Mouse (Mus musculus): ENCODE measurements around the gene Rfx6.

The Rfx6 gene

DNA sequence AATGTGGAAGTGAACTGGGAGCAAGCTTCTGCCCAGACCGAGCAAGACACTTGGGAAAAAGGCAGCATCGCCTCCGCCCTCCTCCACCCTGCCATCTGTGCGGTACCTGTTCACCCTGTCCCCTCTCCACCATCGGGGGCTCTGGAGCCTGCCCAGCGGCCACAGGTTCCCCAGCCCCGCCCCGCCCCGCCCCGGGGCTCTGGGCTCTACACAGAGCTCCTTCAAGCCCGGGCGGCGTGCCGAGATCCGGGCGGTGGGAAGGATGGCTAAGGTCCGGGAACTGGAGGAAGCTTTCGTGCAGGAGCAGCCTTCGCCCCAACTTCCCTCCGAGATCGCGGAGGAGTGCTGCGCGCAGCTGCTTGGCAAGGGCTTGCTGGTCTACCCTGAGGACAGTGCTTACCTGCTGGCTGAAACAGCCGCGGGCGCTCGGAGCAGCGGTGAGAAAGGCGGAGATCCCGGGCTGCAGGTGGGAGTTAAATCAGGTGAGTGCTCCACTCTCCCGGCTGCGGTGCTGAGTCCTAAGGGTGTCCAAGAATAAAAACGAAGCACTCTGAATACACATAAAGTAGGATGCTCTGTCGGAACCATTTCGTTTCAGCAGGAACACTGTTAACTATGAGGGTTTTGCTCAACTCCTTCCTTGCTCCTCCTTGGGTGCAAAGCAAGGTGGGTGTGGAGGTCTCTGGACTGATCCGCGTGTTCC lies at the start of gene Rfx6:
Gene Rfx6, plus strand, starts transcription at position 209 of the 703 bp plus-strand sequence.
- DNase-seq: peak; percentile 8

- DNase-seq: no peak
Observed at GRCm38 (mm10) chr10:51631411-51632136, 46.0 kb upstream of the Rfx6 start, which contains the start of gene Gprc6a. TSS of gene Gprc6a (minus strand) at chr10:51631461.

DNA sequence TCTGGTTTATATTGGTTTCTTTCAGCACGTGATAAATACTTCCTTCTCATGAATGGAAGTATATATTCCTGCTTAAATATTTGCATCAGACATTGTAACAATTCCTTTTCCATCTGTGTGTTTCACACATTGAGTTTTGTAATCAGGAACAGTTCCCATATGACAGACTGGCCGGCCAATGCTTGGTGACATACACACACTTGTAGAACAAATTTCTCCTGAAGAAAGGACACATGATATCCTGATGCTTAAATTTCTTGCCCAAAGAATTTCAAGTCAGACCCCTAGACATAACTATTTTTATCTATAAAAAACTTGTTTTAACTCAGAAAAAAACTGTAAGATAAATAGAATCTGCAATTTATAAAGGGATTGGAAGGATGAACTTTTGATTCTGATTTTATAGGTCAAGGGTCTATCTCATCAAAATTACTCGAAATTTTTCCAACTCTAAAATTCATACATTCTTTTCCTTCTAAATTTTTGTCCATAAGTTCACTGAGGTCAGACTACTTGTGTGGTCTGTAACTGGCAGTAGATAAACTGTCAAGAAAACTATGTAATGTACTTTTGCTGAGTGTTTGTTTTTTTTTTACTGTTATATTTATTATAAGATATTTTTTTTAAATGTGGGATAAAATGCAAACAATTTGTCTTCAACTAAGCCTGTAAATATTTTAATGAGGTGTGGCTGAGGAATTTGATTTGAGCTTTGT lies 27.9 kb upstream of the Rfx6 start:
- DNase-seq: no peak

- DNase-seq: no peak
Observed at GRCm38 (mm10) chr10:51657324-51657723, 20.2 kb upstream of the Rfx6 start.

GRCm38 (mm10) chr10:51669334-51669733 lies 8.2 kb upstream of the Rfx6 start:
- no peak for DNase-seq

- DNase-seq: no peak
Observed at GRCm38 (mm10) chr10:51671583-51671982, 6.0 kb upstream of the Rfx6 start.

GRCm38 (mm10) chr10:51672082-51672779 lies 5.3 kb upstream of the Rfx6 start:
- DNase-seq: no peak

DNA sequence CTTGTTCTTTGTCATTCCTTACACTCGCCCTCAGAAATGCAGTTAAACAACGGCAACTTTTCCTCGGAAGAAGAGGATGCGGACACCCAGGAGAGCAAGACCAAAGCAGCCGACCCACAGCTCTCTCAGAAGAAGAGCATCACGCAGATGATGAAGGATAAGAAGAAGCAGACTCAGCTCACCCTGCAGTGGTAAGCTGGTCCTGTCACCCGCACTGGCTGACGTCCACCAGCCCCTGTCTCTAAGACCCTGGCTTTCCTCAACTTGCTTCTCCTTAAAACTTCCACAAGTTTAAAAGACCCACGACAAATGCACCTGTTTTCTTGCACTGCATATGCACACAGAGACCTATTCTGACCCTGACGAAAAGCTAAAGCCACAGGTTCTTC lies 689 bp downstream of the Rfx6 start:
- DNase-seq: no peak

- no peak for DNase-seq
Observed at GRCm38 (mm10) chr10:51720904-51721303, 43.3 kb downstream of the Rfx6 start.

- DNase-seq: no peak
Observed at GRCm38 (mm10) chr10:51761436-51761835, 83.9 kb downstream of the Rfx6 start.

- DNase-seq: no peak
Observed at GRCm38 (mm10) chr10:51763241-51763640, 85.7 kb downstream of the Rfx6 start.

DNA sequence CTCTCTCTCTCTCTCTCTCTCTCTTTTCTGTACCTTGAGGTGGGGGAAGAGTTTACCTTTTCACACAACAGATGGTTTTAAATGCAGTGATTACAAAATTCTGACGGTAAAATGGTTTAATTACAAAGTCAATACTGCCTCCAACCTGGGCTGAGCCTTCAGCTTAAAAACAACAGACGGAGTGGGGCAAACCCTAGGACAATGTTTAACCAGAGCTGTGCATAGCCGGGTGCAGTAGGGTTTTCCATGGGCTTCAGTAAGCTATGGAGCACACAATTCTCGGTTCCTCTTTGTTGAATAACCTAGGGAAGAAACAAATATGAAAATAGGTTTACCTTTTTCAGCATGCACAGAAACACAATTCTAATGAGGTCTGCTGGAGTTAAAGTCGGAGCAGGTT lies 90.9 kb downstream of the Rfx6 start:
- no peak for DNase-seq

GRCm38 (mm10) chr10:51769252-51769651 lies 91.7 kb downstream of the Rfx6 start:
- no peak for DNase-seq

- DNase-seq: no peak
Observed at GRCm38 (mm10) chr10:51779648-51780047, 102.1 kb downstream of the Rfx6 start.
